Mouse (Mus musculus) heart, embryonic 14.5 days (tissue): ENCODE data around the gene Maml3. TPM values are rescaled to one million over a fixed set of nuclear protein-coding genes. Genes with fewer than 3 reads are reported as not detected.

Source experiments
- ATAC-seq: fragments of 200-750 bp; cut with Nextera tagmentation; 2 replicates; pipeline ENCODE4 v1.8.0; 2017; ENCODE audit warnings: low read depth, moderate TSS enrichment; ENCODE audit not compliant: insufficient number of reproducible peaks, insufficient read depth, low FRiP score
- H3K27ac ChIP-seq, 2 experiments: fragments of 200-500 bp in 1 of 2; fragments of 300-500 bp in 1 of 2; sonication (generic) in 1 of 2; replicated peaks in 1 of 2; 2 replicates each; pipeline ENCODE4 v1.5.1; 2012 to 2014; ENCODE audit warnings: low read depth in 2 of 2, low read length in 2 of 2, control low read depth in 1 of 2, mild to moderate bottlenecking in 1 of 2, mixed read lengths in 1 of 2; ENCODE audit not compliant: control insufficient read depth in 1 of 2, insufficient read depth in 1 of 2
- H3K27me3 ChIP-seq: fragments of 300-500 bp; sonication (generic); 2 replicates; pipeline ENCODE4 v1.6.1; 2014; ENCODE audit warnings: mild to moderate bottlenecking, low read length, control low read depth; ENCODE audit not compliant: control insufficient read depth, insufficient read depth
- H3K36me3 ChIP-seq: fragments of 300-500 bp; sonication (generic); 2 replicates; pipeline ENCODE4 v1.6.1; 2014; ENCODE audit warnings: mild to moderate bottlenecking, control low read depth, low read length, mixed read lengths; ENCODE audit not compliant: control insufficient read depth, insufficient read depth
- H3K4me1 ChIP-seq, 2 experiments: fragments of 200-500 bp in 1 of 2; fragments of 300-500 bp in 1 of 2; sonication (generic) in 1 of 2; 2 replicates each; pipeline ENCODE4 v1.6.1; 2012 to 2014; ENCODE audit warnings: low read length in 2 of 2, control low read depth in 1 of 2, mixed read lengths in 1 of 2; ENCODE audit not compliant: control insufficient read depth in 2 of 2, insufficient read depth in 2 of 2
- H3K4me2 ChIP-seq: fragments of 300-500 bp; sonication (generic); 2 replicates; pipeline ENCODE4 v1.6.1; 2014; ENCODE audit warnings: mild to moderate bottlenecking, low read length
- H3K4me3 ChIP-seq, 2 experiments: fragments of 200-500 bp in 1 of 2; fragments of 300-500 bp in 1 of 2; sonication (generic) in 1 of 2; 2 replicates each; pipeline ENCODE4 v1.5.1; 2012 to 2014; ENCODE audit warnings: low read length in 2 of 2, mild to moderate bottlenecking in 2 of 2, control low read depth in 1 of 2, low read depth in 1 of 2, moderate library complexity in 1 of 2; ENCODE audit not compliant: control insufficient read depth in 1 of 2, insufficient read depth in 1 of 2
- H3K9ac ChIP-seq: fragments of 300-500 bp; sonication (generic); 2 replicates; pipeline ENCODE4 v1.6.1; 2014; ENCODE audit warnings: mild to moderate bottlenecking, low read length
- H3K9me3 ChIP-seq: fragments of 300-500 bp; sonication (generic); 2 replicates; pipeline ENCODE4 v1.6.1; 2016; ENCODE audit warnings: low read length, control low read depth; ENCODE audit not compliant: control insufficient read depth
- WGBS: fragments of 180-500 bp; shearing (Covaris S2); extraction: QIAGEN DNeasy Blood & Tissue Kit; methylation state at CpG from one replicate; pipeline ENCODE4 v1.1.7; 2014; 5-methylcytosine and 5-hydroxymethylcytosine counted together
- polyA plus RNA-seq: library from polyadenylated mRNA; unstranded; fragments of >200 nt; fragmentation: Nextera tagmentation; extraction: Ambion mirVana; gene quantifications from 2 replicates; pipeline ENCODE4 v1.2.1, GENCODE M21; 2014

Maml3 gene
- polyA plus RNA-seq, 1 experiment from 2014 or later, result 2.9 TPM

DNA sequence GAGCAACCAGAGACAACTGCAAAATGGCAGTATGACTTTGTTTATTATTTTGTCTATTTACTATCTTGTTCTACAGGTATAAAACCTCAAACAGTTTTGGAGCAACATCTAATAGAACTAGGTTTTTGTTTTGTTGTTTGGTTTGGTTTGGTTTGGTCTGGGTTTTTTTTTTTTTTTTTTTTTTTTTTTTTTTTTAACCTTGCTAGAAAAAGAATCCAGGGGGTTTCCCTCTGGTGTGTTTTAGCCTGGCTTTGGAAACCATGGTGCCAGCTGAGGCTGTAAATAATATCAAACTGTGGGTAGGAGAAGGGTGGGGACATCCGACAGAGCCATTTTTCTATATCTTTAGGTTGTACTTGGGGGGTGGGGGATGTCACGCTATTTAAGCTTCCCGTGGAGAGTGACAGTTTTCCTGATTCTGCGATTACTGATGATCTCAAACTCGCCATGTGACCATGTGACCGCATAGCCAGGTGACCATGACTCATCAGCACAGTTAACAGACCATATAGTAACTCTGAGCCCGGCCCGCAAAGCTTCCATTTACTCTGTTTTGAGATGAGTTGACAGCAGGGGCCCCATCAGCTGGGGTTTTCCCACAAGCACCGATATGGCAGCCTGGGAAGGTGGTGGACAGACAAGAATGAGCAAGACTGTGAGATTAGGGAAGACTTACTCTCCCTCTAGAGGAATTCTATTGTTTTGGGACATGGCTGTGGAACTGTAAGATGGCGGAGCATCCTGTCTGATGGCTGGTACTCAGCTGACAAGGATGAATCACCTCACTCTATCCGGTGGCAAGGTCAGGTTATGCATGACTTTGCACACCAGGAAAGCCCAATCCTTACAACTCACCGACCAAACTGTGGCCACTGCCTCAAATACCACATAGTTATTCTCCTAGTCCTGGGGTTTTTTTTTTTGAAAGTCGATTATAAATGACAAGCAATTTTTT lies 170.1 kb downstream of the Maml3 start:
- H3K4me1 ChIP-seq, result no peaks in the 10 kb centered on the region
- no peak overlapping the region for H3K4me3 ChIP-seq
- no peaks in the 10 kb centered on the region for H3K36me3 ChIP-seq
- no peak for ATAC-seq
- no peak overlapping the region for H3K4me2 ChIP-seq
- no peaks in the 10 kb centered on the region for H3K27me3 ChIP-seq
- H3K9me3 ChIP-seq, result no peaks in the 10 kb centered on the region
- no peak overlapping the region for H3K27ac ChIP-seq
- no peak overlapping the region for H3K9ac ChIP-seq
- WGBS, result 85% methylated on average over 13 of the region's 13 CpGs

- no peak overlapping the region for H3K9ac ChIP-seq
- no peak overlapping the region for H3K4me2 ChIP-seq
- no peak overlapping the region for H3K4me3 ChIP-seq
- WGBS, result 89% methylated on average over 14 of the region's 14 CpGs
- H3K36me3 ChIP-seq, result no peaks in the 10 kb centered on the region
- no peaks in the 10 kb centered on the region for H3K27me3 ChIP-seq
- H3K27ac ChIP-seq, result no peak overlapping the region
- no peak for ATAC-seq
- peaks cover 5 to 7% of the 10 kb centered on the region in 2 experiments; a peak in 2 of 4 replicates for H3K4me1 ChIP-seq
- no peaks in the 10 kb centered on the region for H3K9me3 ChIP-seq
Observed at GRCm38 (mm10) chr3:51928188-51928587, 176.7 kb downstream of the Maml3 start.

GRCm38 (mm10) chr3:51927591-51927990 lies 177.3 kb downstream of the Maml3 start:
- Histone ChIP-seq H3K27me3 (no peaks in the 10 kb centered on the region), H3K4me1 (peaks cover 5 to 7% of the 10 kb centered on the region in 2 experiments; a peak in 2 of 4 replicates), H3K27ac (no peak overlapping the region), H3K9me3 (no peaks in the 10 kb centered on the region), H3K9ac (no peak overlapping the region), H3K36me3 (no peaks in the 10 kb centered on the region), H3K4me3 (no peak overlapping the region), H3K4me2 (no peak overlapping the region)
- ATAC-seq, result no peak
- 83% methylated on average over 7 of the region's 7 CpGs for WGBS

DNA sequence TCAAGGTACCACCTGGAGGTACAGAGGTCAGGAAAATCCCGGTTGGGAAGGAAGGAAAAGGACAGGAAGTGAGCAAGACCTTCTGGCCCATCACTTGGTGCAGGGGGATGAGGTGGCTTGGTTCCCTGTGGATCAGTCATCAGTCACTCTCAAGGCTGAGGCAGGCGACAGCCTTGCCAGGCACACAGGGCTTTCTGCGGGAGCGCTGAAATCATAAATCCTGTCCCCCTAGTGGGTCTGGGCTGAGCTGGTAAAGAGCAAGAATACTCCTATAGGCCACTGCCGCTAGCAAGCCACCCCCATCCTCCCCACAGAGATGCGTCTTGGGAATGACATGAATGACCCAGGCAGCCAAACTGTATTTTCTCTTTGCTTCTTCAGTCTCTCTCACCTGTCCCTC lies 177.8 kb downstream of the Maml3 start:
- WGBS, result 78% methylated on average over 6 of the region's 6 CpGs
- Histone ChIP-seq H3K9ac (no peak overlapping the region), H3K4me2 (no peak overlapping the region), H3K27ac (no peak overlapping the region), H3K27me3 (no peaks in the 10 kb centered on the region), H3K9me3 (no peaks in the 10 kb centered on the region), H3K36me3 (no peaks in the 10 kb centered on the region), H3K4me3 (no peak overlapping the region), H3K4me1 (peaks cover 5 to 7% of the 10 kb centered on the region in 2 experiments; a peak in 2 of 4 replicates)
- ATAC-seq, result no peak

- no peaks in the 10 kb centered on the region for H3K9me3 ChIP-seq
- ATAC-seq, result no peak
- H3K4me2 ChIP-seq, result no peak overlapping the region
- no peaks in the 10 kb centered on the region for H3K36me3 ChIP-seq
- no peak overlapping the region for H3K4me3 ChIP-seq
- H3K27ac ChIP-seq, result no peak overlapping the region
- H3K9ac ChIP-seq, result no peak overlapping the region
- no peaks in the 10 kb centered on the region for H3K27me3 ChIP-seq
- H3K4me1 ChIP-seq, result peaks cover 5 to 7% of the 10 kb centered on the region in 2 experiments; a peak in 2 of 4 replicates
- WGBS, result 75% methylated on average over 2 of the region's 2 CpGs
Observed at GRCm38 (mm10) chr3:51925758-51926157, 179.1 kb downstream of the Maml3 start.

GRCm38 (mm10) chr3:51924636-51925035 lies 180.2 kb downstream of the Maml3 start:
- Histone ChIP-seq H3K9me3 (no peaks in the 10 kb centered on the region), H3K4me2 (no peak overlapping the region), H3K27ac (no peak overlapping the region), H3K4me3 (no peak overlapping the region), H3K27me3 (no peaks in the 10 kb centered on the region), H3K36me3 (no peaks in the 10 kb centered on the region), H3K9ac (no peak overlapping the region), H3K4me1 (peaks cover 5 to 7% of the 10 kb centered on the region in 2 experiments; a peak in 2 of 4 replicates)
- 55% methylated on average over 5 of the region's 5 CpGs for WGBS
- ATAC-seq, result no peak

DNA sequence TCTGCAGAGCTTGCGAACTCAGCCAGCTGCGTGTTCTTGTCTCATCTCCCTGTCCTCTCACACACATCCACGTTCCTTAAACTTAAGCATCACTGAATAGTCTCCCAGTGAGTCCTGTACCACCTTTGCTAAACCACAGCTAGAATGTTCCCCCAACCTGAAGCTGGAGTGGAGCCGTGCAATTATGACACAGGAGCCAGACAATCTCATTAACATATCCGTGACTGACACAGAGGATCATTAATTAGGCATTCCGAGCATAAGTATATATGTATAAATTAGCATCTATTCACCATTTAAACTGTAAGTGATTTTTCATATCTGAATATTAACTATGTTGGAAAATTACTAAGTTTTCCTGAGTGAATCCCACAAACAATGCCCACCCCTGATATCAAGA lies 181.1 kb downstream of the Maml3 start:
- peaks cover 5 to 7% of the 10 kb centered on the region in 2 experiments; a peak in 2 of 4 replicates for H3K4me1 ChIP-seq
- no peak overlapping the region for H3K27ac ChIP-seq
- 88% methylated on average over 6 of the region's 6 CpGs for WGBS
- H3K9me3 ChIP-seq, result no peaks in the 10 kb centered on the region
- H3K4me3 ChIP-seq, result no peak overlapping the region
- no peaks in the 10 kb centered on the region for H3K36me3 ChIP-seq
- no peaks in the 10 kb centered on the region for H3K27me3 ChIP-seq
- no peak overlapping the region for H3K9ac ChIP-seq
- no peak for ATAC-seq
- H3K4me2 ChIP-seq, result no peak overlapping the region
